Mouse (Mus musculus): Measurements from ENCODE around the gene Disp1. TPM values are rescaled to one million over a fixed set of nuclear protein-coding genes. Genes with fewer than 3 reads are reported as not detected.
A peak's percentile ranks its signal among the peaks of the same experiment; 100 is the strongest.

The Disp1 gene
- total RNA-seq, 1 experiment from 2014 or later = 12.5 TPM

DNA sequence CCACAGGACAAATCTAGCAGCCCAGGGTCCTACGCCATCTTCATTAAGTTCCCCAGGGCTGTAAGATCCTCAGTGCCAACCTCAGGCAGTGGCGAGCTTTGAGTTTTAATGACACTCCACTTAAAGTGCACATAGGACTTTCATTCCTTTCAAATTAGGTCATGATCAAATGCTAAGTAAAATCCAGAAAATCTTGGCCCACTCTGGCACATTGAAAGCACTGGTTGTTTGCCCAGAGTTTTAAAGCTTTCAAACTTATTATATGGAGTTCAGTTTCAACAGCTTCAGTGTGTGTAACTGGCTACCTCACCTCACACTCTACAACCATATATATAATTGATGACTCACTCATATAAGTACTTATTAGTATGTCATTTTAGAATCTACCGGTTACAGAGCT is 87.9 kb downstream of the Disp1 start:
- no peak for DNase-seq

DNA sequence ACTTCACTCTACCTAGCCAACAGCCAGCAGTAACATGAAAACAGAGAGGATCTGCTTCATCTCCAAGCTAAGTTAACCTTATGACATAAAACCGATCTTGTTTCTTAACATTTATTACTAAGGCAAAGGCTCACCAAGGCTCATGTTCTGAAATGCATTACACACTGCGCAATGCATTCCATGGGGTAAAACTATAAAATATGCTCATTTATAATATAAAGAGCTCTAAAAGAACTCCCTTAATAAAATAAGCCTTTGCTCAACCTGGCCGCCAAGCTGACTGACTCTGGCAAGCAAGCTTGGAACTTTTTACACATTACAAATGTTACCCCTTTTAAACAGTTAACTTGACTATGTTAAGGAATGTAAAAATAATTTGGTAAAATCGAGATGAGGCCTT is 94.1 kb downstream of the Disp1 start:
- no peak for DNase-seq

DNA sequence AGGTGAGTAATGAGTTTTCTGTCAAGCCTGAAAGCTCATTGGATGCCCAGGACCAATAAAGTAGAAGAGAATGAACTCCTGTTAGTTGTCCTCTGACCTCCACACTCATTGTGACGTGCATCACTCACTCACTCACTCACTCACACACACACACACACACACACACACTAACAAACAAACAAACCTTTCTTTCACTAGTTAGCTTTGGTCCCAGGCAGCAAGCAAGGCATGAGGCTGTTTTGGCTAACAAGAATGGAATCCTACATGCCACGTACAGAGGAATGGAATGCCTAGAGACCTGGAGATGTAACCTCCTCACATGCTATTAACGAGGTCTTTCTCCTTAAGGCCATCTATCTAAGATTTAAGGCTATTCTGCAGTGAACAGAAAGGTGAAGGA is 97.6 kb downstream of the Disp1 start:
- DNase-seq = no peak

DNA sequence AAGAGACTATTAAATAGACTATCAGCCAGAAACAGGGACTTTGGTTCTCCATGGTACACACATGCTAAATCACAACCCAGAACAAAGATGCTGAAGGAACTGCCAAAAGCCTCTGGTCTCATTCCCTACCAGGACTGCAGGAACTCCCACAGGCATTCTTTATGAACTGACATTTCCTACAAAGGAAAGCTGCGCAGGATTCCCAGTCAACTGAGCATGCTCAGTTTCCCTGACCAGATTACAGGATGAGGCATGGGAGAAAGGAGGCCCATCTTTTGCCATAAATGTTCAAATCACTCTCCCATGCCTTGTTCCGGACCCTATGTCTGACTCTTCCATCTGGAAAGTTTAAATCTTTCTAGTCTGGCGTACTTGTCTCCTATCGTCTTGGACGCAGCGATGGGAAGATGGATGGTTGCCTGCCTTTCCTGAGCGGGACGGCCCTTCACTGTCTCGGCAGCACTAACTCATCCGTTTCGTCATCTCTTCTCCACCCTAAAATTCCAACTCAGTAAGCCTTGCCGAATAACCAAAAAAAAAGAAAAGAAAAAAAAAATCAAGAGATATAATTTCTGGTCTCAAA is 100.9 kb downstream of the Disp1 start:
- DNase-seq = no peak

DNA sequence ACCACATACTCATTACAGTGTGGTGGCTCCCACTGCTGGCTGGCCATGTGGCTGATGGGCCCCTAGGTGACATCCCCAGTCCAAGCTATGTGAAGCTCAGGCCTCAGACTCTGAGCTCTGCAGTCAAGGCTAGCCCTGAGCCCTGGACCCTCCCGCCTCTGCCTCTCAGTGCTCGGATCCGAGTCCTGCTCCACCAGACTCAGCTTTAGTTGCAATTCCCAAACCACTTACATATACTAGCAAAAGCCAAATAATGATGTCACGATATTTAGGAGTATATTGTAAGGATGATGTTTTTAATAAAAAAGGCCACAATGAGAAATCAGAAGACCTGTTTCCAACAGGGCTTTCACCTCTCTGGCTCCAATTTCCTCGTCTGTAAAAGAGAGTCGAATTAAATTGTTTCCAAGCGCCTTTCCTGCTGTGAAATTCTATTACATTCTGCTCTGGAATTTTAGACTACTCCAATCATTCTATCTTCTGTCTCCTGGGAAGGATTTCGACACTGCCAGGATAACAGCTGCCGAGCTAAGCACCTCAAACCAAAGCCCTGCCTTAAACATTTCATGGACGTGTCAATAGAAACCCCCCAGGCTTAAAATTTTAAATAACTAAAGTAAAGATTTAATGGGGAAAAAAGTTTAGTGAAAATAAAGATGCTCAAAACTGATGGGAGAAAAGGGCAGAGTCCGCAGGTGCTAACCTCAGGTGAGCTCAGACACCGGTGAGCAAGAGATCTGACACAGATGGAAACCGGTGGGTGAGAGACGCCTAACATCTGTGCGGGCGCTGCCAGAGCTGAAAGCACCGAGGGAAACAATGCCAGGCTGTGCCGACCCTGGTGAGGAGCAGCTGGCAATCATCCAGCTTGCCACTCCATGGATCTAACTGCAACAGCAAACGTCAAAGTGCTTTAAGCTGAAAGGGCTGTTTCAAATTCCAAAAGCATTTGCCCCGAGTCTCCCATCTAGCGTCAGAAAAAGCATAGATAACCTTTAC is 103.2 kb downstream of the Disp1 start:
- DNase-seq = no peak

DNA sequence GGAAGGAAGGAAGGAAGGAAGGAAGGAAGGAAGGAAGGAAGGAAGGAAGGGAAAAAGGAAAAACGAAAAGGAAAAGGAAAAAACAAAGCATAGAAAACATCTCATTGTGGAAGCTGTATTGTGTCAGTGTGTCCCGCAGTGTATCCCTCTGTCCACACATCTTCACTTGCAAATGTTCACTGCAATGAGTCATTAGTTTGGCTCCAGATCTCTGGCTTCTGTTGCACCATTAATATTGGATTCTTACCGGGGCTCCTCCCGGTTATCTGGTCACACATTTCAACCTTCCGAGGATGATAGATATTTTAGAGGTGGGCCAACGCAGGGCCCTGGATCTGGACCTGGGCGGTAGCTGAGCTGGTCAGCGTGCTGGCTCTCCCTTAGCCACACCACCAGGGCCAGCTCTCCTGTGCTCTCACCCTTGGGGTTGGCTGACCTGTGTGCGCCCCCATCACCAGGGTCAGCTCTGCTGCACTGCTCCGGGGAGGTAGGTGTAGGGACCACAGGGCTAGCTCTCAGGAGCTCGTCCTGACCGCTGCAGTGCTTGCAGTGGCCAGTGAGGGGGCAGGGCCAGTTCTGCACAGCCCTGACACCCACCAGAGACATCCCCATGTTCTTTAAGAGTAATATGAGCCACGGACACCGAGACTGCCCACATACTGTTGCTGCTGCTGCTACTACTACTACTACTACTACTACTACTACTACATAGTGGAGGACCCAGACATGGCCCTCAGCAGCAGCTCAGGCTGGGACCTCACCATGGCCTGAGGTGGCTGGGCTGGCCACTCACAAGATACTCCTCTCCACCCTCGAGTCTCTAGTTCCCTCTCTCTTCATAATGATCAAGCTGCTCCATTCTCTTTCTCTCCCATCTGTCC is 104.1 kb downstream of the Disp1 start:
- no peak for DNase-seq

DNA sequence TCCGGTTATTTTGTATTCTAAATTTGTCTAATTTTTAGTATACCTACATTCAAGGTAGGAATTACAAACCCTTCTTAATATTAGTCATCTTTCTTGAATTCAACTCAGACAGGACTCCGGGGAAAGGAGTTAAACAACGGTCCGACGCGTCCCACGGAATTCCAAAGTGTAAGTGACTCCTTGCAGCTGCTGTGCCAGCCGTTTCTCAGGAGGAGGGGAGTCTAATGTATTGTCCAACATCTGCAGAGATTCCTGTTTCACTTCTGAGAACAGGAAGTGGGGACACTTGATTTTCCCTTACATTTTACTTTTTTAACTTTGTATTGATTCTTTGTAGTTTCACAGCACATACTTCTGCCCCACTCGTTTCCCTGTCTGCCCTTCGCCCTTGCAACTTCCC is 104.9 kb downstream of the Disp1 start:
- no peak for DNase-seq

DNA sequence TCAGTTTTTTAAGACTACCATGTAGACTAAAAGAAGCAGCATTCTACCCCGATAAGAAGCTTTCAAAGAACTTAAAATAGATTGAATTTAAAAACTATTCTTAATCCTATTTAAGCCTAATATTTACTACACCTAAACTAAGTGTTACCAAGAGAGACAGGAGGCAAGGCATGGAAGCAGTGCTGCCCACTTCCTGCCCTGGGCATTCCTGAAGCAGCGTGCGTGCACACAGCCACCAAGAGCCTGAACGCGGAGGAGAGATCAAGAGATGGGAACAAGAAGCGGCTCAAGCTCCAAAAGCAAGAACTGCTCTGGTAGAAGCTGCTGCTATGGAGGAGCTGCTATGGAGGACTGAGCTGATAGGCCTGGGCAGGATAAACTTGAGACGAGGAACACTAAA is 106.2 kb downstream of the Disp1 start:
- no peak for DNase-seq

DNA sequence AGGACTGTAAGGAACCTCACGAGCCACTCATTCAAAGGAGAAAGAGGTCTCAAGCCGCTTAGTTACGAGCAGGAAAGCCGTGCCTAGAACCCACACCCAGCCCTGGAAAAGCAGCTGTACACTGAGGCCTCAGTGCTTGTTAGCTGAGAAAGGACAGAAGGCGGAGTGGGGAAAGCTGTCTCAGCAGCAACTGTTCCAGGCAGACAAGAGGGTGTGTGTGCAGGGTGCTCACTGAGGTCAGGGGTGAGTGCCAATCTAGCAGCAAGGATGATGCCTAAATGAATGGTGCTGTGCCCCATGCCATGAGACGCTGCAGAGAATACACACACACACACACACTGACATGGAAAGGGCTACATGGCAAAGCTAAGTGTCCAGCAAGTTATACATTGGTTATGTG is 106.8 kb downstream of the Disp1 start:
- no peak for DNase-seq

DNA sequence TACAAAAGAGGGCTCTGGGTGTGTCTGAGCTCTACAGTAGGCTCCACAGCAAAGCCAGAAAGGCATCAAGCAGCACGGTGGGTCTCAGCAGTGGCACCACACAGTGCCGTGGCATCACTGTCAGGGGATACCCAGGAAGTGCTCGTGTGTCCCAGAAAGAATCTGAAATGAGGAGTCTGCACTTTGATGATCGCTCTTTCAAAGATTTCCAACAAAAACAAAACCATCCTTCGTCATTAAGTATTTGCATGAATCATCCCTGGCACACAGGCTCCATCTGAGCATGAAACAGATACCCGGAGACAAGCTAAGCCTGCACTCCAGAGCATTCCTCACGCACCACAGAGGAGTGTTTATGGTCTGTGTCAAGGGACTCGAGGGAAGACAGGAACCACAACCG is 107.8 kb downstream of the Disp1 start:
- peak; percentile 36 for DNase-seq

DNA sequence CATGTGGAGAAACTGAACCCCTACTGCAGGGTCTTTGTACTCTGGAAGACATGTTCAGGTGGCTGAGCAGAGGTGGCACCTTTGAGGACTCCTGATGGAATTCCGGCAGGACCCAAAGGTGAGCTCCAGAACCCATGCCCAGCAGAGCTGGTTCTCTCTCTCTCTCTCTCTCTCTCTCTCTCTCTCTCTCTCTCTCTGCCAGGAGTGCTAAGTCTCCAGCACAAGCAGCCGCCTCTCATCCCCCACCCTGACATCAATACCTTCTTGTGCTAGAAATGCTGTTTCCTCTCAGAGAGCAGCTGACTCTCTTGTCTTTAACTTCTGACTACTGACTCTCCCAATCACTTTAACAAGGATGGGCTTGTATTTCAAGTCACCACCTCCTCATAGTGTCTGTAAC is 113.8 kb downstream of the Disp1 start:
- no peak for DNase-seq

DNA sequence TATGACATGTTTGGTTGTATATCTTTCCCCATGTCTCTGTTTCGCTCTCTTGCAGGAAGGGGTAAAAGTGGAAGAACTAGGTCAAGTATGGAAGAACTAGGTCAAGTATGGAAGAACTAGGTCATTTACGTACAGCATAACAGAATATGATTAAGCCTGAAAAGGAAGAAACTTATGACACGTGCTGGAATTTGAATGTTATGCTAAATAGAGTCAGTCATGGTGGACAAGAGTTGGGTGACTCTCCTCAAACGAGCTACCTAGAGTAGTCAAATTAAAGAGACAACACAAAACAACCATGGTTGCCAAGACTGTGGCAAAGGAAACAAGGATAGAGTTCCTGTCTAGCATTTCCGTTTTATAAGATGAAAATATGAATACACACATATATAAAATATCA is 116.6 kb downstream of the Disp1 start:
- DNase-seq = no peak

DNA sequence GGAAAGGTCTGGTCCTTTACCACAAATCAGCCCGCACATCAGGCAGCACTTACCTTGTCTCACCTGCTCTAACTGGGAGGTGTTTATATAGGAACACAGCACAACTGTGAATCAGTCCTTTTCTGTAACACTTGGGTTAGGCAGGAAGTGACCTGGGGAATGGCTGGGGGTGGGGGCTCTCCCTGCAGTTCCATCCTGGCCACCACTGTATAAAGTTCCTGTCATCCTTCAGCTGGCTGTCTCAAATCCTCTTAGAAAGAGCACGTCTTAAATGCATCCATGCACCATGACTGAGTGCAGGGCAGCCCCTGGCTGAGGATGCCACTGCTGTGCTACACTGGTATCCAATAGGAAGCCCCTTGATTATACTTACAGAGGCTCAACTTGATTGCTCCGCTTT is 118.5 kb downstream of the Disp1 start:
- no peak for DNase-seq

DNA sequence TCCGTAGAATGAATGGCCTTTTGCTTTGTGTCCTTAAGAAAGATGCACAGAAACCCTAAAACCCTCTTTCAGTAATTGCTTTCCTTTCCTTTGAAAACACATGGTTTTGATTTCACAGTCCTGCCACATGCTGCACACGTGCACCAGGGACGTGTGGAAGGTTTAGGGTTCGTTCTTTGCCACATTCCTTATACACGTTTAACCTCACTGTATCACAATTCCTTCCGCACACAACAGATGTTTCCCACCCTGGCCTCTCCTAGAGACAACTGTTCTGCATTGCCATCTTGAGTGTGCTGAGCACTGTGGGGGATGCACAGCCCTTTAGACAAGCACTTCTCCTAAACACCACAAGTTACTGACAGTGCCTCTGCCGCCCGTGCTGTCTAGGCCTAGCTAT is 119.2 kb downstream of the Disp1 start:
- no peak for DNase-seq

DNA sequence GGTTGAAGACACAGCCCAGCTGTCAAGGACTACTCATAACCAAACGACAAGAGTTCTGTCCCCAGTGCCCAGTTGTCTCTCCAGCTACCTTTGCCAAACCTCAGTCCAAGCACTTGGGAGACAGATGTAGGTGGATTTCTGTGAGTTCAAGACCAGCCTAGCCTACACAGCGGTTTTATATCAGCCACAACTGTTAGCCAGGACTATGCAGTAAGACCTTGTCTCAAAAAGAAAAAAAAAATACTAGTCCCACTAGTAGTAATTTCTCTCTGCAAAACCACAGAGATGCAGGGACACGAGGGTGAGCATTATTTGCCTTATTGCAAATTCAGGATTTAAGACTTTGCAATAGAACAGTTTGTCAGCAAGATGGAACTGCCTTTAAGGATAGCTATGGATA is 120.0 kb downstream of the Disp1 start:
- DNase-seq = no peak

DNA sequence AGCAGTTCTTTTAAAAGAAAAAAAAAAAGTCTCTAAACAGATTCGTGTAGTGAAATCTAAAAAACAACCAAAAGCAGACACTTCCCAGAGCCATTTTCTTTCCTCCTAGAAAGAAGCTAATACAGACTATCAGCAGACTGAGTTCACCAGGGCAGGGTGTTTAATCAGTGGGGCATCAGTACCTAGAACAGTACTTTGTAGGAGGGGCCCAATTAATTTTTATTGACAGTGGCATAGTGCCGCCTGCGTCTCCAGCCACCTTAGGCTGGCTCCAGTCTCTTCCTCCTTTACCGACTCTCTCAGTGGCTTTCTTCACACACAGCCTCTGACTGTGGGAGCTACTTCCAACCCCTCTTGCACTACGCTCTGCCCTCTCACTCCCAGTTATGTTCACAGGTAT is 121.1 kb downstream of the Disp1 start:
- DNase-seq = no peak

DNA sequence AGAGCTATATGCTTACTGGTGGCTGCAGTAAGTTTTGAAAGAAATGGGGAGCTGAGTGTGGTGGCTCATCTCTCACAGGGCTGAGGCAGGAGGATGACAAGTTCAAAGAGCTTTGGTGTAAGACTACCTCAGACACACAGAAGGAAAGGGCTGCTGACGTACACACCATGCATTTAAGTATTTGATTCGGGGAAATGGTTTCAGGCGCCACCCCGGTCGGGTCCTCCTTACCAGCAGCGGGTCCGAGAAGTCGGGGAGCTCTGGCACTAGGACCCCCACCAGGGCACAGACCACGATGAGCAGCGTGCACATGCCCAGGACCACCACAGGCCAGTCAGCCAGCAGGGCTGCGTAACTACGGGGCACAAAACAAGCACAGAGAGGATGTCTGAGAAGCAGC is 121.6 kb downstream of the Disp1 start:
- DNase-seq = no peak

DNA sequence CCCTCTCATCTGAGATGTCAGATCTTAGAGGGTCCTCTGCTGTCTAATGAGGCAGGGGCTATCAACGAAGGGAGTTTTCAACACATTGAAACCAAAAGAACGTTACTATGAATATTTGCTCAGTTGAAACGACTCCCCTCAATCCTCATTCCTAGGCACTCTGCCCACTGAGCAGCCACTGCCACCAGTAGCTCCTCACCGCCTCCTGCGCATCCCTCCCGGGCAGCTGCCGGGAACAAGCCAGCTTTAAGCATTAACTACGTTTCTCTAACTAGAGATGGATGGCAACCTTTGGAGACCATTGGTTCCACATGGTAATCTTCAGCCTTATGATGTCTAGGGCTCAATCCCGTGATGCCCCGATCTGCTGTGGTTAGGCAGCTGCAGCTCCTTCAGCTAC is 123.7 kb downstream of the Disp1 start:
- no peak for DNase-seq

DNA sequence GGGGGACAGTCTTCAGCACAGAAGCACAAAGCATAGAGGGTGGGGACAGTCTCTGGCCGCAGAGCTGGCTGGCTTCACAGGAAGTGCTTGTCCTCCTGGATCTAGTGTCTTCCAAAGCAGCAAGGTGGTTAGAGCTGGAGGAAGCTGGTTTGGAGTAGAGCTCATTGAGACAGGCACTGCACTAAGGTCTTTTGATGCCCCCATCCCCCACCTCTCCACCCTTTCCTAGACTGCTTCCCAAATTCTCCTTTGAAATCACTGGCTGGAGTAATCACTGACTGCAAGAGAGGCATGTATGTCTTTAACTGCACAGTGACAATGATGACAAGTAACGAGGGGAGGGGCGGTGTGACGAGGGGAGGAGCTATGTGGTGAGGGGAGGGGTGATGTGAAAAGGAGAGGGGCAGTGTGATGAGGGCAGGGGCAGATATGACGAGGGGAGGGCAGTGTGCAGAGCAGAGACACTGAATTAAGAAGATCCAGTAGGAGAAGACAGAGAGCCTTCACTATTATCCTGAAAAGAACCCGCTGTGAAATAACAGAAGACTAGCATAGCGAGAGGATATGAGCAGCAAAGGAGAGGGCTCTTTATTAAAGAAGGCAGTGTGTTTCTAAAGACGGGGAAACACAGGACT is 125.8 kb downstream of the Disp1 start:
- no peak for DNase-seq

DNA sequence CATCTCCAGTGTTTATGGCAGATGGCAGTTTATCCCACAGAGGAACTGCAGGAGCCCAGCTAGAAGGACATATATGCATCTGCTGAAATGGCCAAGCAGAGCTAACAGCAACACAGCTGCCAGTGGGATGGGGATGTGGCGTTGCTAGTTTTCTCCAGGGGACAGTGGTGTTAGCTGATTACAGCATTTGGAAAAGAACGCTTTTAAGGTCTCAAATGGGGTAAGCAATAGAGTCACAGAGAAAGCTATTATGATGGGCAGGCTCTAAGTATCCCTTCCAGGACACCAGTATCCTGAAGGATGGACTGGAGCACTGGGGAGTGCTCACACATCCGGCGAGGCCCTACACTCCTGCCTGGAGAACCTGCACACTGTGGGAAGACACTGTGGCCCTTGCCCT is 129.0 kb downstream of the Disp1 start:
- DNase-seq = no peak

DNA sequence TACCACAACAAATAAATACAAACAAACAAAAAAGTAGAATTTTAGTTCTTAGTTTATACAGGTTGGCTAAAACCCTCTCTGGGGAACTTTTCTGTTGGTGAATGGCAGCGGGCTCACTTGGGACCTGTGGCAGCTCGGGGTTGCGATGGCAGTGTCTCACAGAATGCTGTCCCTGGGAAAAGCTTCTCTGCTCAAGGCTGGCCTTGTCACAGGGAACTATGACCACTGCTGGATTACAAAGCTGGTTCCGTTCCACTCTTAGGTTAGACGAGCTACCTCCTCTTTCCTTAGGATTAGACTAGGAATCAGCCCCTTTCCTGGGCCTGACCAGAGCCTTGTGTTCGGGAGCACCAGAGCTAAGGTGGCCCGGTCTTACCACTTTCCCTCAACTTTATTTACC is 130.1 kb downstream of the Disp1 start:
- DNase-seq = no peak

DNA sequence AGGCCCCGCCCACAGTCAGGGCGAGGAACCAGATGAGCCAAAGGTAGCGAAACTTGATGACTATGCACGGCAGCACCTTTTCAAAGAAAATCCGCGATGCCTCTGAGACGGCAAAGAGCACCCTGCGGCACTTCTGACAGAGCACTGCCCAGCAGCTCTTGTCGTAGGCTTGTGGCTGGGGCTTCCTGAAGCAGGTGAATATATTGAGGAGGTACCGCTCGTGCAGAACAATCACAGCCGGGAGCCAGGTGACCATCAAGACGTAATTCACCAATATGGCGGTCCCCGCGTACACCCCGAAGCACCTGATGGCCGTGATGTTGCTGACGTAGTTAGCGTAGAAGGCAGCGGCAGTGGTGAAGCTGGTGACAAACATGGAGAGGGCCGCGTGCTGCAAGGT is 132.7 kb downstream of the Disp1 start:
- DNase-seq = no peak

DNA sequence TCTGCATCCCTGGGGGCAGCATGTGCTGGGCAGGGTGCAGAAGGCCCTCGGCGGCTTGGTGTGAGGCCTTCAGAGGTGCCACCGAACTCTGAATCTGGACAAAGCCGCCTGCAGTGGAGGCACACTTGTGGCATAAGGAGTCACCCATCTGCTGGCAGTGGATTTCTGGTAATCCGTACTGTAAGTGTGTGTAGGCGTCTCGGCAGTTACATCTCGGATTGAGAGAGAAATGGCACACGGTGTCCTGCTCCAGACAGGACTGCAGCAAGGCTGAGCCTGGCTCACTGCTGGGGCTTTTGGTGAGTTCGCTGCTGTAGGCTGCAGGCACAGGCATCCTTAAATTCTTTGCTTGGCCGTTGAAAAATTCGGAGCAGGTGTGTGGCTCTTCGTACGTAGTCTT is 134.5 kb downstream of the Disp1 start:
- DNase-seq = no peak

Data from adrenal gland, postnatal 14 days (tissue).